Mouse (Mus musculus): ENCODE results near the gene Tpx2.

Gene Tpx2

DNA sequence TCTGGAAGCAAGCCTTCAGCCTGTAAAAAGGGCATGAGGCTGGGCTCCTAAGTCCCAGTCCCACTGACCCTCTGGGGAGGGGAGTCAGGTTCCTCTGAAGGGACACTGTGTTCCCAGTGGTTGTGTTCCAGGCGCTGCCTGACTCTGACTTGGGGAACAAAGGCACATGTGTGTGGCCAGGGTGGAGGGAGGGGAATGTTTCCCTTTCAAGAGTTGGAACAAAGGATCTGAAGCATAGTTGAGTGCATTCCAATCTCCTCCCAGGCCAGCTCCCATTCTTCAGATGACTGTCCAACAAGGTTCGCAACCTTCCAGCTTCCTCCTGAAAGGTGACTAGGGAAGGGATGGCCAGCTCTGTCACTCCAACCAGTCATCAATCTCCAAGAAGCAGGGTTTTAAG is 27.4 kb upstream of the Tpx2 start:
- DNase-seq (ENCODE audit: low spot score): no peak

- no peak for DNase-seq (ENCODE audit: low spot score)
Observed at GRCm38 (mm10) chr2:152821023-152821422, 26.7 kb upstream of the Tpx2 start.

GRCm38 (mm10) chr2:152821566-152821965 is 26.2 kb upstream of the Tpx2 start:
- no peak for DNase-seq (ENCODE audit: low spot score)

DNA sequence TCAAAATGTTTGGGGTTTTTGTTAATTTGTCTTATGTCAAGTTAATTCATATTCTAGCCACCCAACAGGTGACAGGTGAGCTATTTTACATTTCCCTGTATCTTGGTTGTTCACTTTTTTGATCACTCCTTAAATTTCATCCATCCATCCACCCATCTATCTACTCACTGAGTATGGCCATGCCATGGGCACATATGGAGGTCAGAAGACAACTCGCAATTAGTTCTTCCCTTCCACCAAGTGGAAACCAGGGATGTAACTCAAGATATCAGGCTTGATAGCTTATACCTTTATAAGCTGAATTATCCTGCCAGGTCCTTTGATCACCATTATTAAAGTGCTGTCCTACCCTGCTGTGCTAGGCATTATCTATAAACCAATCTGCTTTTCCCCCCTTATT is 24.0 kb upstream of the Tpx2 start:
- no peak for DNase-seq (ENCODE audit: low spot score)

DNA sequence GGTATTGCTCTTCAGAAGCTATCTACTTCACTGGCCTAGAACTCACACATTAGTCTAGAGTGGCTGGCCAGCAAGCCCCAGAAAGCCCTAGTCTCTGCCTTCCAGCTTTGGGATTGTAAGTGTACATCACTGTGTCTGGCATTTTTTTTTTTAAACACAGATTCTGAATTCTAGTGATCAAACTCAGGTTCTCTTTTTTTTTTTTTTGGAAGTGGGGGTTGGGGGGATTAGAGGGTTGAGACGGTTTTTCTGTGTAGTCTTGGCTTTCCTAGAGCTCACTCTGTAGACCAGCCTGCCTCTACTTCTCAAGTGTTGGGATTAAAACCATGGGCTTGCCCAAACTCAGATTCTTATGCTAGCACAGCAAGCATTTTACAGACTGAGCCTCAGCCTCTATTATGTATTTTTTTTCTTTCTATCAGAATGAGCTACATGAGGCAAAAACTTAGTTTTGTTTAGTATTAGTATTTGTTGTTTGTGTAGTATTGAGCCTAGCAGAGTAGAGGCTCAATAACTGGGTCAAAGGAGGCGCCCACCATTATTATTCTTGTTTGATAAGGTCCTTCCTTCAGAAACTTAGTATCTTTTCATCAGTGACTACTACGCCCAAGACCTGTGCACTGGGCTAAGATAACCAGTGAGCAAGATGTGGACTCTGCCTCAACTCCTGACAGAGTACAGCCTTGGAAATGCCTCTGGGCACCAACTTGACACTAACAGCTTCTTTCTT is 23.2 kb upstream of the Tpx2 start:
- no peak for DNase-seq (ENCODE audit: low spot score)

- no peak for DNase-seq (ENCODE audit: low spot score)
Observed at GRCm38 (mm10) chr2:152825168-152825697, 22.5 kb upstream of the Tpx2 start.

DNA sequence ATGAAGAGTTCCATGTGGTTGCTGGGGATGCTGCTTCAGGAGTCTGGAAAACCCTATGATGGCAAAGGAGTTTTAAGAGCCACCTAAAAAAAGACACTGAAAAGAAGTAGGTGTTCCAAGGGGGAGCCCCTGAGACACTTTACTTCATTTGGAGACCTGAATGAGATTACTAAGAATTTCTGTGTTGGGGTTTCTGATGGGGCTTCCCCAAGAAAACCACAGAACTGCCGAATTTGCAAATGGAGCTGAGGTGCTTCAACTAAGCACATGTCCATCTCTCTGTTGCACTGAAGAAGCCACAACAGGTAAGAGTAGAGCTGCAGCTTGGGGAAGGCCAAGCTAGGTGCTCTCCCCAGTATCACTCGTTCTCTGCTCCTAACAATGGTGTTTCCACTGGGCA is 22.1 kb upstream of the Tpx2 start:
- DNase-seq (ENCODE audit: low spot score): no peak

GRCm38 (mm10) chr2:152826481-152826880 is 21.3 kb upstream of the Tpx2 start:
- DNase-seq (ENCODE audit: low spot score): no peak

- DNase-seq (ENCODE audit: low spot score): no peak
Observed at GRCm38 (mm10) chr2:152827321-152828010, 20.3 kb upstream of the Tpx2 start.

DNA sequence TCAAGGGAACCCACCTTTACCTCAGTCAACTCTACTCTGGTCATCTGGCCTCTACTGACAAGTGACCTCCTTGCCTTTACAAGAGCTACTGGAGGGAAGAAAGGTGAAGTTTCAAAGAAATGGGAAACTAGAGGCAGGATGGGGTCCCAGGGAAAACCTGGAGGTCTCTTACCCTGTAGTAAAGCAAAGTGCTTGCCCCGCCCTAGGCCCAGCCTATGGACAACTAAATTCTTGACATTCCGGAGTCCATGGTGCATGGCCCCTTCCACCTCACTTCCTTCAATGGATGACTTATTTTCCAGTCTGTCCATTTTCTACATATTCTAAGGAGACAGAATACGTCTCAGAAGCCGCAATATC is 19.8 kb upstream of the Tpx2 start:
- no peak for DNase-seq (ENCODE audit: low spot score)

GRCm38 (mm10) chr2:152828532-152828931 is 19.2 kb upstream of the Tpx2 start:
- DNase-seq (ENCODE audit: low spot score): no peak

GRCm38 (mm10) chr2:152829367-152829881 is 18.3 kb upstream of the Tpx2 start:
- no peak for DNase-seq (ENCODE audit: low spot score)

DNA sequence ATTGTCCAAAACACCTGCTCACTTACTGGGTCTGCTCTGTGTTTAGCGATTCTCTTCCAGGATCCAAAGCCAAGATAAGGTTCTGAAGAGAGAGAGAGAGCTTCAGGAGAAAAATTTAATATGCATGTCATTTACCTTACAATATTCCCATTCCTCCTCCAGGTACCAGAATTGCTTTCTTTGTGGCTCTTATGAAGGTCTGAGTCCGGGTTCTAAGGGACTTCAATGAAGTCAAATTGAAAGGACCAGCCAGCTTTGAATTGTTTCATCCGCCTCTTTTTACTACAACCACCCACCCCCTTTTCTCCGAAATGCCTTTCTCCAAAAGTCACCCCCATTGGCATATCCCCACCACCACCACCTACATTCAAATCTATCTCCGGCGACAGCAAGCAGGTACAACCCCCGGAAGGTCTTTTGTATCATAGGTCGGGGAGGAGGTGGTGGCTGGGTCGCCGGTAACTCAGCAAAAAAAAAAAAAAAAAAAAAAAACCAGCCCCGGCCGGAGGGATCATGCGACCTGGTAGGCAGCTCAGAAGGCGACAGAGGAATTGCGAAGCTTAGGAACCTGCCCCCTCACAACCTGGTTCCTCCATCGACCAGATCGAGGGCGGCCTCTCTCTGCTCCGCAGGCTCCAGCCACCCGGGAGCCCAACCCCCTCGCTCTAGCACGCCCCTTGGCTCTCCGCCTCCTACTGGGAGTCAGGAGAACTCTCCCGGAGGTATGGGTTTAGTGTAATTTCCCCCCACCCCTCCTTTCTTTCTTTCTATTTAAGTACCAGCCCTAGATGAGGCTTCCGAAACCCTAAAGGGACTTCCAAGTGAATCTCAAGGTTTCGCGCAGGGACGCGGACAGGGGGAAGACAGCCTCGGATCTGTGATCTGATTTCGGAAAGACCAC is 17.5 kb upstream of the Tpx2 start:
- DNase-seq (ENCODE audit: low spot score): peak; percentile 75

- DNase-seq (ENCODE audit: low spot score): peak; percentile 96
Observed at GRCm38 (mm10) chr2:152831019-152831878, 16.5 kb upstream of the Tpx2 start, which contains the start of gene Bcl2l1. Bcl2l1 (minus strand) TSS chr2:152831728.

DNA sequence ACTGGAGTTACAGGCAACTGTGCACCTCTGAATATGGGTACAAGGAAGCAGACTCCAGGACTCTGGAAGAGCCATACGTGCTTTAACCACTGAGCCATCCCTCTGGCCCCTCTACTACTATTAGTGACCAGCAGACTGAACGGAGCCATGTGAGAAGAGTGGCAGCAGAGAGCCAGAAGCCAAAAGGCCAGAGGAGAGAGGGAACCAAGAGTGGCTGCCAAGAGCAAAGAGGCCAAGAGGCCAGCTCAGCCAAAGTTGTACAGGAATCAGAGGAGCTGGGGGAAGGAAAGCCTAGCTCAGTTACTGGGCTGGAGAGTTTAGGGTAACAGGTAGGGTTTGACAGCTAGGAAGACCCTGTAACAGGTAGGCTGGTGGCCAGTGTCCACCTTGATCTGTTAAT is 8.5 kb upstream of the Tpx2 start:
- DNase-seq (ENCODE audit: low spot score): no peak

- DNase-seq (ENCODE audit: low spot score): no peak
Observed at GRCm38 (mm10) chr2:152842741-152843140, 5.0 kb upstream of the Tpx2 start.

GRCm38 (mm10) chr2:152847057-152847814 is 528 bp upstream of the Tpx2 start:
- no peak for DNase-seq (ENCODE audit: low spot score)

DNA sequence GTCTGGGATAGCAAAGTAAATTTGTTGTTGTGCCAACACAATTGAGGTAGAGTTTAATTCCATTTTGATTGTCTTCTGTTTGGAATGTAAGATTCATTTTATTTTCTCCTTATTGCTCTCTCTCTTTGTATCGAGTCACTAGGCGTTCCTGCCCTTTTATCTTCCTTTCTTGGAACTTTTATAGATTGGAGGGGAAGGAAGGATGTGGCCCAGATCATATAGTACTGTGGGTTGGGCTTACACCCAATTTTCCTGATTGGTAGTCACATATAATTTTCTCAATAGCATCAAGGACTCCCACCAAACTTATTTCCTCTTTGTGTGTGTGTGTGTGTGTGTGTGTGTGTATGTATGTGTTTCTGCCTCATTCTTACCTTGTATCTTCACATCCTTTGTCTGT is 702 bp downstream of the Tpx2 start:
- peak; percentile 59 for DNase-seq (ENCODE audit: low spot score)

GRCm38 (mm10) chr2:152859501-152859900 is 11.7 kb downstream of the Tpx2 start:
- DNase-seq (ENCODE audit: low spot score): no peak

- no peak for DNase-seq (ENCODE audit: low spot score)
Observed at GRCm38 (mm10) chr2:152861891-152862290, 14.1 kb downstream of the Tpx2 start.
